Mouse (Mus musculus) E14TG2a.4 (cell line): Measurements from ENCODE around the gene Srd5a2.

Source experiments
- CTCF ChIP-seq: conservative IDR thresholded peaks from 2 replicates; pipeline ENCODE4 v1.5.1; 2014; ENCODE audit warnings: low read length
- NANOG ChIP-seq: IDR thresholded peaks from 2 replicates; pipeline ENCODE4 v1.6.1; 2014; ENCODE audit warnings: borderline replicate concordance, low read length, mixed read lengths
- POU5F1 ChIP-seq: IDR thresholded peaks from 2 replicates; pipeline ENCODE4 v1.6.1; 2014; ENCODE audit warnings: low read length, borderline replicate concordance

GRCm38 (mm10) chr17:74048229-74048816 is 607 bp upstream of the Srd5a2 start:
- TF ChIP-seq CTCF = no peak
- TF ChIP-seq POU5F1 = no peak
- no peak for TF ChIP-seq NANOG
